Mouse (Mus musculus) lung, postnatal 25 days (tissue): ENCODE measurements around the gene Stk4.
"Not testable (repeated sequence)": the region's sequence is repeated elsewhere in the genome, so short reads cannot be mapped to it uniquely, and the experiment has no call there.

Experiments used
- DNase-seq: peaks from one replicate; pipeline ENCODE4 v3.0.0; 2022; ENCODE audit warnings: low spot score

The Stk4 gene

DNA sequence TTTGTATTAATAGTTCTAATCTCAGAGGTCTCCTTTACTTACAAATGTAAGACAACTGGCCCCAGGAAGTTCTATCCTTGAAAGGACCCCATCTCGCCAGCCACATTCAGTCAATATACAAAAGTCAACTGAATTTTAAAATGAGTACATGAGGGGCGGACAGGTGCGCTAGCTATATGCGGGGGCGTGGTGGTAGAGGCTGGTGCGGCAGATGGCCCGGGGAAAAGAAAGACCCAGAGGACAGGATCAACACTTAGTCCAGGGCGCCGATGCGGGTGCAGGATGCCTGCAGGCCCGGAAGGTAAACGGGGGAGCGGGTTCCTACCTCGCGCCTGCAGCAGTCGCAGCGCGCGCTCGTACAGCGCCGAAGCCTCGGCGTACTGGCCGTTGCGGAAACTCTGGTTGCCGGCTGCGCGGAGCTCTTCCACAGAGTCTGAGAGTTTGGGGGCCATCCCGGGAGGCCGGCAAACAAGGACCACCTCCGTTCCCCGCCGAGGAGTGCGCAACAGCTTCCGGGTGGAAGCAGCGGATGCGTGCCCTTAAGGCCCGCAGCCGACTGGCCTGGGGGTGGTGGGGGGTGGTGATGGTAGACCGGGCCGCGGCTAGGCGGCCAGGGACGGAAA is at the start of gene Stk4:
TSS of gene Stk4 (plus strand) at position 181 of the 623 bp plus-strand sequence.
- no peak for DNase-seq

DNA sequence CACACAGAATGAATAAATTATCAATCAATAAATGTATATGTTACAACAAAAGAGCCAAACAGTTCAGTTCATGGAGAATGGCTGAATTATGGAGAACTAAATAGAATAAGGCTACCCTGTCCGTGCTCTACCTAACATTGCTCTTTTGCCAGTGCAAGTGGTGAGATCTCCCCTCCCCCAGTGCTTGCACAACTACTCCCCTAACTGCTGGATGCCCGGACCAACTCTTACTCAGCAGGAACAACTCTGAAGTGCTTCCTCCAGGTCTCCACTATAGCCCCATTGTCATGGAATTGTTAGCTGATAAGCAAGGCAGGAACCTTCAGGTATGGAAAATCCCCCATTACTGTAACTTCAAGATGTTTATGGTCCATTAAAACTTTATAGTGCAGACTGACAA is 48.0 kb upstream of the Stk4 start:
- no peak for DNase-seq

DNA sequence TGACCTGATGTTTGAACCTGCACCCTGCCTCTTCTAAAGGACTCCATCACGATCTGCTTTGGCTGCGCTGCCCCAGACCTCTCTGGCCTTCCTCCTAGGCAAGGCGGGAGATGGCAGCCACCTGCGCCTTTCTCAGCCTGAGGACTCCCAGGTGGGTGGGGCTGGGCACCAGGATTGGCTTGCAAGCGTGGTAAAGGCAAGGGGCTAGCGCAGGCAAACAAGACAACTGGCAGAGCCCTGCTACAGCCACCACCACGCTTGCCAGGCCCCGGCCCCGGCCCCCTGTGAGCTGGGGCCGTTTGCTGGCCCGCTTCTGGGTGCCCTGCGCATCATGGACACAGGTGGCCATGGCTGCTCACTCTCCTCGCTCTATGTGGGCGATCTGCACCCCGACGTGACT is 45.0 kb upstream of the Stk4 start, which contains the start of gene Pabpc1l:
TSS of gene Pabpc1l (plus strand) at position 301 of the 400 bp plus-strand sequence.
- DNase-seq = no peak

DNA sequence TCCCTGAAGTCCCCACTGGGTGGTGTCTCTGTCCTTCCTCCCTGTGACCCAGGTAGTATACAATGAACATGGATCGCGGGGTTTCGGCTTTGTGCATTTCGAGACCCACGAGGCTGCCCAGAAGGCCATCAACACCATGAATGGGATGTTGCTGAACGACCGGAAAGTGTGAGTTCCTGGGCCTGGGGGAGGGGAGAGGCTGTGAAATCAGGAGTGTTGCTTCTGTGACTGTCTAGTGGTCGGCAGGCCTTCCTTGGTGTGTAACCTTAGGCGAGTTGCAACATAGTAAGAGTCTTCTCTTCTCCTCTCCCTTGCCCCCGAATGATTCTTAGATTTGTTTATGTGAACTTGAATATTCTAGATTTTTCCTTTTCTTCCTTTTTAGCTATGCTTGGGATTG is 39.0 kb upstream of the Stk4 start:
- no peak for DNase-seq

DNA sequence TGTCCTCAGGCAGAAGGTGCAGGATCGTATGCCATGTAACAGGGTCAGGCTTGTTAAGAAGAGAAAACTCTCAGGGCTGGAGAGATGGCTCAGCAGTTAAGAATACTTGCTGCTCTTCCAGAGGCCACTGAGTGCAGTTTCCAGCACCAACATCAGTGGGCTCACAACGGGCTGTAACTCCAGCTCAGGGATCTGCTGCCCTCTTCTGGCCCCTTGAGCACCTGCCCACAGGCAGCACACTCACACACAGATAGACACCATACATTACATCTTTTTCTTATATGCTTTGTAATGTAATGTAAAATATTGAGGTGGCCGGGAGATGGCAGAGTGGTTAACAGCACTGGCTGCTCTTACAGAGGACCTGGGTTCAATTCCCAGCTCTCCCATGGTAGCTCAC is 37.1 kb upstream of the Stk4 start:
- DNase-seq = no peak

DNA sequence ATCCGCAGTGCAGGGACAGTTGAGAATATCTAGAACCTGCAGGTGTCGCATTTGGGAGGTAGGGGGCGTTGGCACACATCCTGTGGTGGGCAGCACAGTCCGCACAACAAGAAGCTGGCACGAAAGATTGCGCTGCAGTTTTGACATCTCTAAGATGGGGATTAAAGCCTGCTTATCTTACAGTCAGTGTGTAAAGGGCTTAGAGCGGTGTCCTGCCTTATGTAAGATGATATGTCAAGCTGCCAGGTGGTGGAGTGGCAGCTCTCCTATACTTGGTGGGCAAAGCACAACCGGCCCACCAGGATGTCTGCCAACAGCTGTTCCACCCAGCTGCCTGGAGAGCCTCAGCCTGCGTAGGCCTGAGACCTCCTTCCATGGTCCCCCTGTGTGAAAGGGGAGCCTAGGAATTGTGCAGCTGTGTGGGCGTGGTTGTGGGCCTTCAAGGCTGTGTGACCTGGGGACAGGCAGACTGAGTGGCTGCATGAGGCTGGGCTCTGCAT is 33.6 kb upstream of the Stk4 start:
- DNase-seq = no peak

DNA sequence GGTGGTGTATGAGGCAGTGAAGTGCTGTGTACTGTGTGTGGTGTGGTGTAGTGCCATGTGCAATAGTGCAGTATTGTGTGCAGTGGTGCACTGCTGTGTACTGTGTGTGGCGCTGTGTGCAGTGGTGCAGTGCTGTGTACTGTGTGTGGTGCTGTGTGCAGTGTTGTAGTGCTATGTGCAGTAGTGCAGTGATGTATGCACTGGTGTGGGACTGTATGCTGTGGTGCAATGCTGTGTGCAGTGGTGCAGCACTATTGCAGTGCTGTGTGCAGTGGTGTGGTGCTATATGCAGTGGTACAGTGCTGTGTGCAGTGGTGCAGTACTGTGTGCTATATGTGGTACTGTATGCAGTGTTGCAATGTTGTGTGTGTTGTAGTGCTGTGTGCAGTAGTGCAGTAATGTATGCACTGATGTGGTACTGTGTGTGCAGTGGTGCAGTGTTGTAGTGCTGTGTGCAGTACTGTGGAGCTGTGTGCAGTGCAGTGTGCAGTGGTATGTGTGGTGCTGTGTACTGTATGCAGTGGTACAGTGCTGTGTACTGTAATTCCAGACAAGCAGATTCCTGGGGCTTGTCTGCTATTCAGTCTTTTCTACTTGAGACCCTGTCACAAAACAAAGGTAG is 31.6 kb upstream of the Stk4 start:
- no peak for DNase-seq

DNA sequence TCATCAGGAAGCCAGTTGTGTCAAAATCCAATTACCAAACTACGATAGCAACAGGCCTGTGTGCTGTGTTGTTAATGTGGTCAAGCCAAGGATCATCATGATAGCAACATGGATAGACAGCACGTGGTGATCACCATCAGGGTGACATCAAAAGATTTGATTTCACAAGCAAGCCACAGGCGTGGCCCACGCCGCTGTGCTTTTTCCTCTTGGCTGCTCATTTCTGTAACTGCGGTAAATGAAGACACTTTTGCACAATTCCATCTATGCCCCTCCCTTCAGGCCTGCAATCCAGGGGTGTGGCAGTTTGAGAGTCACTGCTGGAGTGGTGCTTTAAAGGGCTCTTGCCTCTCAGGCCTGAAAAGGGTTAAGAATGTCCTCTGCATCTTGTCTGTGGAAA is 29.2 kb upstream of the Stk4 start:
- DNase-seq = peak; percentile 31

DNA sequence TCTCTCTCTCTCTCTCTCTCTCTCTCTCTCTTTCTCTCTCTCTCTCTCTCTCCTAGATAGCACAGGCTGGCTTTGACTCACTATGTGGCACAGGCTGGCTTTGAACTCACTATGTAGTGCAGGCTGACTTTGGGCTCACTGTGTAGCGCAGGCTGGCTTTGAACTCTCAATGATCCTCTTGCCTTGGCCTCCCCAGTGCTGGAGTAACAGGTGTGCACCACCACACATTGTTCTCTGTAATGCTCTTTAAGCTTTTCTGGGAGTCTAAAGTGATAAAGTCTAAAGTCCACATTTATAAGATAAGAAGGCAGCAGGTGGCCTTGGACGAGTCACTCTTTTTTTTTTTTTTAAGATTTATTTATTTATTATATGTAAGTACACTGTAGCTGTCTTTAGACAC is 28.6 kb upstream of the Stk4 start:
- no peak for DNase-seq

DNA sequence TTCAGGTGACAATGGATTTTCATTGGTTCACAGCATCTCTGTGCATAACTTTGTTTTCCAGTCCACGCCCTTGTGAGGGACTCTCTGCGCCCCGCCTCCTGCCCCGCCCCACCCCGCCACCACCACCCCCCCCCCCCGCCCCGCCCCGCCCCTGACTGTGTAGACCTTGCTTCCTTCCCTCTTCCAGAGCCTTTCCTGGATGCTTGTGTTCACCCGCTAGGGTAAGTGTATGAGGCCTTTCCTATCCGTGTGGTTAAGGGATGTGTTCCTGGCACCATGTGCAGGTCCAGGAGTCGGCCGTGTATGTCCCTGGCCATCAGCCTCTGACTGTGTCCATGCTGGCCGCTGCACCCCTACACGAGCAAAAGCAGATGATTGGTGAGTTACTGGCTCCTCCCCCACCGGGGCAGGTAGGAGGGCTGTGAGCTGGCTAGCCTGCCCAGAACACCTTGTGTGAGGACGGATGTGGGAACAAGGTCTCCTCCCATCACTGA is 22.9 kb upstream of the Stk4 start:
- DNase-seq = peak; percentile 51

DNA sequence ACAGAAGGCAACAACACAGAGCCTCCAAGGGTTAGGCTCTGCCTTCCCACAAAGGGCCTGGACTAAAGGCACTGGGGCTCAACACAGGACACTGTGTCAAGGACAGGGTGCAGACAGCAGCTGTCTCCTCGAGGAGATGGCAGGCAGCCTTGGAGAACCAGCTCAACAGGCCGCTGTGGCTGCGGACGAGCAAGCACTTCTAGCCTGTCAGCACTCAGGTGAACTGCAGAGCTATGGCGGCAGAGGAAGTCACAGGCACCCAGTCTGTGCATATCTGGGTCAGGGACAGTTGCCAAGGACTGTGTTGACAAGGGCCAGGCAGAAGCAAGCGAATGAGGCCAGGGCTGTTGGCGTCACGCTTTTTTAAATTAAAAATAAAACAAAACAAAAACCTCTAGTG is 16.4 kb upstream of the Stk4 start:
- no peak for DNase-seq

DNA sequence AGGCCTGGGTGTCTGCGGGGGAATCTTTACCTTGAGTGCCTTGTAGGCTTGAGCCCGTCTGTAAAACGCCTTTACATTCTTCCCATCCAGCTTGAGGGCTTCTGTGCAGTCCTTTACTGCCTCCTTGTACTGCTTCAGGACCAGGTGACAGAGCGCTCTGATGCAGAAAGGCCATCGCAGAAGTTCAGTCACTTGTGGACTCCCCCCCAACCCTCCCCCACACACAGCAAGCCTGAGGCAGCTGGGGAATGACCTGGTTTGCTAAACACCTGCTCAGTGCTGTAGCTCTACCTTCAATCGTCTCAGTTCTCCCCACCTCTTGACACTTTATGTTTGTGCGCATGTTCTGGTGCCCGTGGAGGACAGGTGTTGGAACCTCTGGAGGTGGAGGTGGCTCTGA is 15.5 kb upstream of the Stk4 start:
- DNase-seq = no peak

DNA sequence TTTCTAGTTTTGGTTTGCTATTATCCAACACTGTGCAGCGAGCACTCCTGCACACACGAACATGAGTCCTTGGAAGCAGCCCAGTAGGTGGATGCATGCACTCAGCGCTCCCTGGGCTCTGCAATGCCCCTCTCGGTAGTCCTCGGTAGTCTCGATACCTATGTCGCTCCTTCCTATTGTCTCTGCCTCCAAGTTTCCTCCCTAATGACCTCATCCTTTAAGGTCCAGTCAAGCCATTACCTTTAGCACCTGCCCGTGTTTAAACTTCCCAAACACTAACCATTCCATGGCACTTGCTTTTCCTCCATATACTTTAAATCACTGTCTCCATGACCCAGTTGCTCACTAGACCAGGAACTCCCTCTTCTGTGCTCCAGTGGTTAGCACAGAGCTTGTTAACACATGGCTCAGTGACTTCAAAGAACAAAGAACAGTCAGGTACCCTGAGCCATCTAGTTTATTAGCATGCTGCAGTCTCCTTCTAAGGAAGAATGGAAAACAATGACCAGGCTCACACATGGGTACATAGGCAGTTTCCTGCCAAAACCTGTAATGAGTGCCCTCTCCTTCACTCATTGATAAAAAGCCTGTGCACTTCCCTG is 10.4 kb upstream of the Stk4 start:
- DNase-seq = no peak

DNA sequence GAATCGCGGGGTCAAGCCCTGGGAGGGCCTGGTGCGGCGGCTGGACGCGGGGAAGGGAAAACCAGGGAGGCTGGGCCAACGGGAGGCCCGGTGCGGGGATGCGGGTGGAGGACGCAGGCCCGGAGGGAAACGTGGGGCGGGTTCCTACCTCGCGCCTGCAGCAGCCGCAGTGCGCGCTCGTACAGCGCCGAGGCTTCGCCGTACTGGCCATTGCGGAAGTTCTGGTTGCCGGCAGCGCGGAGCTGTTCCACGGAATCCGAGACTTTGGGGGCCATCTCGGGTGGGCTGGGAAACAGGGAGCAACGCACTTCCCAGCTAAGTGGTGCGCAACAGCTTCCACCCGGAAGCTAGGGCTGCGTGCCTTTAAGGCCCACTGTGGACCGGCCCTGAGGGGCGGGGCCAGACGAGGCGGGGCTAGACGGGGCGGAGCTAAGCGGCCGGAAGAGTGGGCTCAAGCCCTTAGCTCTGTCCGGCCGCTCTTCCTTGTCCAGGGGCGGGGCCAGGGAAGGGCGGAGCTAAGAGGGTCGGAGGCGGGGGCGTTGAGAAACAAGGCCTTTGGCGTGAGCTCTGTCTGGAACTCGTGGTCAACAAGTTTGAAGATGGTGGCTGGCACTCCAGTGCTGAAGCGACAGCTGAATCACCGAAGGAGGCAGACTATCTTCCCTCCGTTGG is 779 bp downstream of the Stk4 start, which contains the start of gene Tomm34:
TSS of gene Tomm34 (minus strand) at position 405 of the 672 bp plus-strand sequence.
- DNase-seq = peak; percentile 97

DNA sequence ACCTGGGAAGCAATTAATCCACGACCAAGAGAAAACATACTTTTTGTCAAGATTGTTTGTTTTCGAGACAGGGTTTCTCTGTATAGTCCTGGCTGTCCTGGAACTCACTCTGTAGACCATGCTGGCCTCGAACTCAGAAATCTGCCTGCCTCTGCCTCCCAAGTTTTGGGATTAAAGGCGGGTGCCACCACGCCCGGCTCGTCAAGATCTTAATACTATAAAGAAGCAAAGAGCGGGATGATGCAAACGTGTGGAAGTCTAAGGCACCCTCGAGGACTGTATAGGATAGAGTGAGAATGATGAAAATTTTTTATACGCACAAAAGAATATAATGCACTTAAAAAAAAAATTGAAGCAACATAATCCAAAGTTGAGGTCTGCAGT is 1.3 kb downstream of the Stk4 start:
- not testable (repeated sequence) for DNase-seq

DNA sequence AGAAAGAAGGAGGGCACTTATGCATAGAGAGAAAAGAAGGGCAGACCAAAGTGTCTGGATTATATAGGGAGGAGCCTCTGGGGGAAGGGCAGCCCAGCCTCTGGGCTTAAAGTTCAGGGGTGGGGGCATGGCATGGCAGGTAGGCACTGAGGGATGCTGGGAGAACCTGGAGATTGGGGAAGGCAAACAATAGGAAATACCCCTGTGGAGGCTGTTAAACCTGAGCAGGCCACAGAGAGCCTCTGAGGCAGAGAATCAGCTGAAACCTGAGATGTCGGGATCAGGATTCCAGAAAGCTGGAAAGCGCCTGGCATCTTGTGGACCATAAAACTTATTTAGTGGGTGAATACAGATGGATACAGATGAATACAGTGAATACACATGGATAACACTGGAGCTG is 2.0 kb downstream of the Stk4 start:
- DNase-seq = no peak

DNA sequence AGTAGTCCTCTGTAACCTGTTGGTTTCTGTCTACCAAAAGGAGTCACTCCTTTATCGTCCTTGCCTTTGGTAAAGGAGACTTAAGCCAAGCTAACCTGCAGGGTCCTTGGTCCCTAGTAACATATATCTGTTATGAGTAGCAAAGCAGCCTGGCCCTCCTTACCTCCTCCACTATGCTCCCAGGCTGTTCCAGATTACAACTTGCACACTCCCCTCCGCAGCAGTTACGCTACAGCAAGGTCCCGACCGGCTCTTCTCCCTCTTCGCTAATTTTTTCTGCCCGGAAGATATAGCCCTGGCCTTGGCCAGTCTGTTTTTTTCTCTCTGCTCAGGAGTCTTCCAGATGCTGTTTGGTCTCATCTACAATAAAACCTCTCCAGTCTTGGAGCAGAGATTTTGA is 3.0 kb downstream of the Stk4 start:
- no peak for DNase-seq

DNA sequence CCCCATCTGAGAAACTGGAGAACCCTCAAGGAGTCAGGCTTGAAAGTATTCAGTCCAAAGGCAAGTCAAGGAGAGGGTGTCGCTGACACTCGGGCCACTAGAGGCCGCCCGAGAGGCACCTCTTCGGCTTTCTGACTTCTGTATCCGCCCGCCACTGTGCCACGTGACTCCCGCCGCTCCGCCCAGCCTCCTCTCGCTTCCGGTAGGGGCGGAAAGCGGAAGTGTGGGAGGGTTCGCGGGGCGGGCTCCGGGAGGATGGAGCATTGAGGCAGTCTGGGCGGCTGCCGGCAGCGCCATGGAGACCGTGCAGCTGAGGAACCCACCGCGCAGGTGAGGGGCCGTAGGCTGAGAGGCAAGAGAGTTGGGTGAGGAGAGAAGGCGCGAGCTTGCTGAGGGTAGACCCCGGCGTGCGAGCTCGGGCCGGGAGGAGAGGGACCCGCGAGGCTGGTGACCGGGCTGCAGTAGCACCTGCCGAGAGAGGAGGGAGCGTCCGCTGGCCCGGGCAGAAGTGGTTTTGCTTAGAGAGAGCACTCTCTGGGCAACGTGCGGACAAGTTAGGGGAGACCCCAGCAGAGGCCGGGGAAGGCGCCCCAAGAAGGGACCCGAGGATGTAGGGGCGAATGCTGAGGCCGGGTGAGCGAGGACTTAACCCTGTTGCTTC is 3.9 kb downstream of the Stk4 start:
- peak; percentile 99 for DNase-seq

DNA sequence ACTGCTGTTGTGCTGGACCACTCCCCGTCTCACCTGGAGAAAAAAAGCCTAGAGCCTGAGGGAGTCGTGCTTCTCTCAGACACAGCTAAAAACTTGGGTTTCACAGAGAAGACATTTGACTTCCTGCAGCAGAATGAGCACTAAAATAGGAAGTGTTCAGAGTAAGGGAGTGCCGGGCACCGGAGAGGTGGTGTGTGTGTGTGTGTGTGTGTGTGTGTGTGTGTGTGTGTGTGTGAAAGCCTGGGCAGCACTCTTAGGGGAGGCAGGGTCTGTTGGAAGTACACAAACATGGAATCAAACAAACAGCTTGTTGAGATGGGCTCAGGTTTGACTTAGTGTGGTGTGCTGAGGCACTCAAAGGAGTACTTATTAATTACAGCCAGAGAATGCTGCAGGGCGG is 5.0 kb downstream of the Stk4 start:
- DNase-seq = peak; percentile 50

DNA sequence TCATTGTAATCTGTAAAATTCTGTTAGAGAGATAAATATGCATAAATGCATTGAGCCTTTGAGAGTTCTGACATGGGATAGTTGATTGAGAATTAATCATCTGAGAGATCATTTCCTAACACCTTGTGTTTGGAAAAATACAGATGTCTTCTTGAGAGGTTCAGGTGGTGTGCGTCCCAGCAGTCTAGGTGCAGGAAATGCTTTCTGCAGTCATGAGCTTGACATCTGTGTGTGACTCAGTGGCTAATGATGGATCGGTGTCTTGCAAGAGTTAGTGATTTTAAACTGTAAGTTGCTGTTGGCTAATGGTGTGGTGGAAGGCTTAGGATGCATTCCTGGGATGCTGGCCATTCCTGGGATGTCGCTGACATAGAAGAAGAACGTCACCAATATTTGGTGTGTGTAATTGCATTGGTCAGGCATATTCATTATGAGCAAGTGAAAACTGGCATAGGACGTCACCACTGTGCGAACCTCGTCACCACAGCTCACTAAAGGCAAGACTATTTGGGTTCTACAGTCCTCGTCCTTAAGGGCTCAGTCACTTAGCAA is 6.8 kb downstream of the Stk4 start:
- no peak for DNase-seq

DNA sequence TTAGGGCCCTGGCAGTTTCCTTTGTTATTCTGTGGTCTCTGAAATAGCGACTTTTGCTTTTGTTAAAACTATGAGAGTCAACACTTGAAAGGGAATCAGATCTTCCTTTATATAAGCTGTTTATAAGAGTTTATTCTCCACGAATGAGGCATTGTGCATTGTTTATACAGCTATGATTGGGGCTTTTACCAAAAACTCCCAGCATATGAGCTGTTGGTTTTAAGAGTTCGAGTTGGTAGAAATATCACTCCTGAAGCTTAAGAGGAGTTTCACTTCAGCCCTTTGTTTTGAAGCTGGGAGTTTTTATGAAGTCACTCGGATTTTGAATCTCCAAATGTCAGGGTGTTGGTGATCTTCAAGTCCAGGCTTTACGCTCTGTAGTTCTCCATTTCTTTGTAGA is 7.8 kb downstream of the Stk4 start:
- peak; percentile 32 for DNase-seq

DNA sequence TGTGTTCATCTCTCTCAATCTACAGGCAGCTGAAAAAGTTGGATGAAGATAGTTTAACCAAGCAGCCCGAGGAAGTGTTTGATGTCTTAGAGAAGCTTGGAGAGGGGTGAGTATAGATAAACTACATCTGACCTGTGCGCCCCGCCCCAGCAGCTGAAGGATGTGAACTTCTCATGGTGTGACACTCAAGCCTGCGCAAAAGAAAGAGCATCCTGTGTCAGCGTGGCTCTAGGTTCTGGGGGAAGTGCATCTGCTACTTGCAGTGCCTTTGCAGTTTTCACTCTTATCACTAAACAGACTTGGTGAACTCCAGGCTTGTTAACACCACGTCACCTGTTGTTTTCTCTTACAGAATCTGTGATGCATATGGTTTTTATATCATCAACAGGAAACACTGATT is 9.4 kb downstream of the Stk4 start:
- peak; percentile 47 for DNase-seq
